Mouse (Mus musculus) kidney, adult 18-20 months (tissue): ENCODE measurements around the gene Rcc2.

Experiments
- DNase-seq: peaks from one replicate; pipeline ENCODE4 v3.0.0; 2021

Rcc2 gene

GRCm38 (mm10) chr4:140688044-140688825 is 12.1 kb upstream of the Rcc2 start:
- no peak for DNase-seq

- no peak for DNase-seq
These were observed 11.4 kb upstream of the Rcc2 start for GRCm38 (mm10) chr4:140688826-140689425.

GRCm38 (mm10) chr4:140689873-140690655 is 10.3 kb upstream of the Rcc2 start:
- no peak for DNase-seq

GRCm38 (mm10) chr4:140691481-140691880 is 8.9 kb upstream of the Rcc2 start:
- DNase-seq: no peak

GRCm38 (mm10) chr4:140693513-140693912 is 6.8 kb upstream of the Rcc2 start:
- DNase-seq: no peak

- DNase-seq: no peak
These were observed 5.7 kb upstream of the Rcc2 start for GRCm38 (mm10) chr4:140694551-140695060.

- DNase-seq: no peak
These were observed 5.2 kb upstream of the Rcc2 start for GRCm38 (mm10) chr4:140695146-140695545.

- no peak for DNase-seq
These were observed 4.4 kb upstream of the Rcc2 start for GRCm38 (mm10) chr4:140695675-140696585.

- peak; percentile 57 for DNase-seq
These were observed 757 bp upstream of the Rcc2 start for GRCm38 (mm10) chr4:140699441-140700127.

GRCm38 (mm10) chr4:140701049-140701715 is 841 bp downstream of the Rcc2 start:
- peak; percentile 83 for DNase-seq

GRCm38 (mm10) chr4:140701716-140702561 is 1.6 kb downstream of the Rcc2 start:
- peak; percentile 34 for DNase-seq

- peak; percentile 87 for DNase-seq
These were observed 2.4 kb downstream of the Rcc2 start for GRCm38 (mm10) chr4:140702611-140703327.

GRCm38 (mm10) chr4:140703636-140704035 is 3.3 kb downstream of the Rcc2 start:
- no peak for DNase-seq

- no peak for DNase-seq
These were observed 3.8 kb downstream of the Rcc2 start for GRCm38 (mm10) chr4:140704166-140704565.

GRCm38 (mm10) chr4:140707615-140708014 is 7.3 kb downstream of the Rcc2 start:
- DNase-seq: no peak

GRCm38 (mm10) chr4:140708297-140708927 is 8.1 kb downstream of the Rcc2 start:
- DNase-seq: no peak

GRCm38 (mm10) chr4:140709111-140709510 is 8.8 kb downstream of the Rcc2 start:
- DNase-seq: no peak

- DNase-seq: no peak
These were observed 9.3 kb downstream of the Rcc2 start for GRCm38 (mm10) chr4:140709617-140710016.

- DNase-seq: no peak
These were observed 10.4 kb downstream of the Rcc2 start for GRCm38 (mm10) chr4:140710781-140711180.
